Mouse (Mus musculus) retina, adult 2 months (tissue): Measurements from ENCODE around the gene Med25.
A peak's percentile ranks its signal among the peaks of the same experiment; 100 is the strongest.

Experiments
- DNase-seq: peaks from one replicate; pipeline ENCODE4 v3.0.0-alpha.2; 2012; ENCODE audit warnings: low read depth, low spot score

The Med25 gene

GRCm38 (mm10) chr7:44848561-44849415, 43.7 kb downstream of the Med25 start, which contains the start of the genes Akt1s1 and Tbc1d17:
Gene Akt1s1 (plus strand): TSS chr7:44848991.
Gene Tbc1d17 (minus strand): TSS chr7:44849079.
- DNase-seq = peak; percentile 100

DNA sequence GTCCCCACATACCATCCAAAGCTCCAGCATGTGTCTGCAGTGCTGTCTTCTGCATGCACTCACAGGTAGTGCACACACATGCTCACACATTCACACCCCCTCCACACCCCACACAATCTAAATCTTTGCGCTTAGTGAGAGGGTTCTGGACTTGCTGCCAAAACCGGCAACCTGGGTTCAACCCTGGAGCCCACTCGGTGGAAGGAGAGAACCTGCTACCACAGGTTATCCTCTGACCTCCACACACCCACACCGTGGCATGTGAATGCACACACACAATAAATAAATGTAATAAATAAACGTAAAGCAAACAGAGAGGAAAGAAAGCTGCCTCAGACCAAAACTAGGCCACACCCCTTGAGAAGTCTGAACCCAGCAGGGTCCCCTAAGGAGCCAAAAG, 44.7 kb downstream of the Med25 start:
- DNase-seq = no peak

- no peak for DNase-seq
These were observed 45.7 kb downstream of the Med25 start for GRCm38 (mm10) chr7:44846804-44847203.

GRCm38 (mm10) chr7:44845006-44845405, 47.5 kb downstream of the Med25 start:
- no peak for DNase-seq

GRCm38 (mm10) chr7:44841825-44842463, 50.6 kb downstream of the Med25 start:
- DNase-seq = no peak

- DNase-seq = no peak
These were observed 52.1 kb downstream of the Med25 start for GRCm38 (mm10) chr7:44840426-44840825.

GRCm38 (mm10) chr7:44839491-44840191, 52.9 kb downstream of the Med25 start:
- no peak for DNase-seq

DNA sequence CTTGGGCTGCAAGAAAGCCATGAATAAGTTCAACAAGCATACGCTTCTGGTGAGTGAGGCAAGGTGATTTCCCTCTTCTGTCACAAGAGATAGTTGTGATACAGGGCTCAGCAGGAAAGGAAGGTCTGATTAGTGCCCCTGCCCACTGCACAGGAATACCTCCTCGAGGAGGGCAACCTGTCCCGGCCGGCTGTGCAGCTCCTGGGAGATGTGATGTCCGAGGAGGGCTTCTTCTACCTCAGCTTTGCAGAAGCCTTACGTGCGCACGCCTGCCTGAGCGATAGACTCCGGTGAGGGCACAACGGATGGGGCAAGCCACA, 53.4 kb downstream of the Med25 start:
- DNase-seq = no peak

- no peak for DNase-seq
These were observed 54.4 kb downstream of the Med25 start for GRCm38 (mm10) chr7:44838073-44838472.

- no peak for DNase-seq
These were observed 56.0 kb downstream of the Med25 start for GRCm38 (mm10) chr7:44836423-44837053.

DNA sequence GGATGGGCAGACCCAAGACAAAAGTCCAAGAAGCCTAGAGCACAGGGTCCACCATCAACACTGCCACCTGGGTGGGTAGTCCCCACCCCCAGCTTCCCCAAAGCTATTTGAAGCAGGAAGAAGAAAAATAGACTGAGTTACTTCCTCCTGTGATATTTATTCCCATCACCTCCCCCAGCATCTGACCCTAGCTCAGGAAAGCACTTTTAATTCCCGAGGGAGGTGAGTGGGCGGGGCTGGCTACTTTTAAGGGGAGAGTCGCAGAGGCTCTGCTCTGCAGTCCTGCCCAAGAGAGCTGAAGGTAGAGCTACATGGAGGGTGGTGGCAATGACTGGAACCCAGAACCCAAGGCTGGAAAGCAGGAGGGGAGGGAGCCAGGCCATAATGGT, 56.5 kb downstream of the Med25 start:
- DNase-seq = no peak

GRCm38 (mm10) chr7:44835373-44836015, 57.0 kb downstream of the Med25 start:
- no peak for DNase-seq

GRCm38 (mm10) chr7:44832763-44833162, 59.7 kb downstream of the Med25 start:
- DNase-seq = no peak

- DNase-seq = no peak
These were observed 63.8 kb downstream of the Med25 start for GRCm38 (mm10) chr7:44828706-44829105.

GRCm38 (mm10) chr7:44826771-44827170, 65.7 kb downstream of the Med25 start:
- no peak for DNase-seq
